Mouse (Mus musculus): ENCODE measurements around the gene Igf2r.
A peak's percentile ranks its signal among the peaks of the same experiment; 100 is the strongest.

Igf2r gene

DNA sequence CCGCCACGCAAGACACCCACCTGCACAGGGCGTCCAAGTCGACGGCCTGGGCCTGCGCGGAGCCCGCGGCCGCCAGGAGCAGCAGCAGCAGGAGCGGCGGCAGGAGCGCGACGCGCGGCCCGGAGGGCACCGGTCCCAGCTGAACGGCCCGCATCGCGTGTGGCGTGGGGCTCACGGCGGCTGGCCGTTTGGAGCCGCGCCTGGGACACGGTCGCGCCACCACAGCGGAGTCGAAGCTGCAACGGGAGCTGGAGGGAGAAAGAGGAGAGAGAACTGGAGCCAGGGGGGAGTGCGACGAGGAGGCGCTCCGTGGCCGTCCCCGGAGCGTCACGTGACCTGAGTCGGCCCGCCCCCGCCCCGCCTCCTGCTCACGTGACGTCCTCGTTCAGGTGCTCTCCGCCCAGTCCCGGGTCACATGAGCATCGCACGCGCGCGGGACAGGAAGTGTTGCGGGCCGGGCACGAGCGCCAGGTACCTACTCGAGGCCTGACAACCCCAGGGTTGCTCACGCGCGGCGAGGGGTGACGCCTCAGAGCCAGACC, at the start of gene Igf2r:
Gene Igf2r, minus strand, starts transcription at position 285 of the 542 bp plus-strand sequence.
- peak; percentile 86 for DNase-seq

DNA sequence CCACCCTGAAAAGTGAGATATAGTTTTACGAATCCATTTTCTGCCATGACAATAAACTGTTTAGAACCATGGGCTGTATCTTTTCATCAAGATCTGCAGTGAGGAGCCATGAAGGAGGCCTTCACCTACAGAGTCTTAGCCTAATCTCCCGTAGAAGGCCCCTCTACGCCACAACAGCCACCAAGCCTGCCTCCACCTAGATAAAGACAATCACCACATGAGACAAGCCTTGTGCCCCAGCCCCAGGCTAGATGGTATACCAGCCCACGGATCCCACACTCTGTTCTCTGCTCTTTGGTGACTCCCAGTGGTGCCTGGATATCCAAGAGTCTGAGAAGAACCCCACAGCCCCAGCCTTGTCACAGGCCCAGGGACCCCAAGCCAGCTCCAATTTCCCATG, 46.4 kb upstream of the Igf2r start:
- DNase-seq, result no peak

DNA sequence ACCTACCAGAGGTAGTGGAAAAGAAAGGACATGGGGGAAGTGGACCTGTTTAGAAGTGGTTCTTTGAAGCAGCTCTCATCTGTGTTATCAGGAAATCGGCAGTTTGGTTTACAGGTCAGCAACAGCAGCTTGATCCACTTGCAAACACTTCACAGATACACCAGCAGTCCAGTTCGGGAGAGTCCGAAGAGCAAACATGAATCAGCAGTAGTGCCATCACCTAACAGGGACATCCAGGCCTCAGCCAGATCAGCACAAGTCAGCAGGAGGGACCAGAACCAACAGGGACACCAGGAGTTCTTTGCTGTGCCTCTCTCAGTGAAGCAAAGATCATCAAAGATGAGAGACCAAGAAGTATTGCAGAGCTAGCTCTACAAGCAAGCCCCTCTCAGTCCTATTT, 45.0 kb upstream of the Igf2r start:
- no peak for DNase-seq

DNA sequence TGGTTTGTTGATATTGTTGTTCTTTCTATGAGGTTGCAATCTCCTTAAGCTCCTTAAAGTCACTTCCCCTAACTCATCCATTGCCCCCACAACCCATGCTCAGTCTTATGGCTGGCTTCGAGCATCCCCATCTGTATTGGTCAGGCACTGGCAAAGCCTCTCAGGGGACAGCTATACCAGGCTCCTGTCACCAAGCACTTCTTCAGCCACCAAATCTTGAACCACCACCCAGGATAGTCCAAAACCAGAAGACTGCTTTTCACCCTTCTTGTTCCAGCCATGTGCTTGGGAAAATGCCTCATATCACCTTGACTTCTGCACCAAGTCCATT, 41.5 kb upstream of the Igf2r start:
- DNase-seq, result no peak

DNA sequence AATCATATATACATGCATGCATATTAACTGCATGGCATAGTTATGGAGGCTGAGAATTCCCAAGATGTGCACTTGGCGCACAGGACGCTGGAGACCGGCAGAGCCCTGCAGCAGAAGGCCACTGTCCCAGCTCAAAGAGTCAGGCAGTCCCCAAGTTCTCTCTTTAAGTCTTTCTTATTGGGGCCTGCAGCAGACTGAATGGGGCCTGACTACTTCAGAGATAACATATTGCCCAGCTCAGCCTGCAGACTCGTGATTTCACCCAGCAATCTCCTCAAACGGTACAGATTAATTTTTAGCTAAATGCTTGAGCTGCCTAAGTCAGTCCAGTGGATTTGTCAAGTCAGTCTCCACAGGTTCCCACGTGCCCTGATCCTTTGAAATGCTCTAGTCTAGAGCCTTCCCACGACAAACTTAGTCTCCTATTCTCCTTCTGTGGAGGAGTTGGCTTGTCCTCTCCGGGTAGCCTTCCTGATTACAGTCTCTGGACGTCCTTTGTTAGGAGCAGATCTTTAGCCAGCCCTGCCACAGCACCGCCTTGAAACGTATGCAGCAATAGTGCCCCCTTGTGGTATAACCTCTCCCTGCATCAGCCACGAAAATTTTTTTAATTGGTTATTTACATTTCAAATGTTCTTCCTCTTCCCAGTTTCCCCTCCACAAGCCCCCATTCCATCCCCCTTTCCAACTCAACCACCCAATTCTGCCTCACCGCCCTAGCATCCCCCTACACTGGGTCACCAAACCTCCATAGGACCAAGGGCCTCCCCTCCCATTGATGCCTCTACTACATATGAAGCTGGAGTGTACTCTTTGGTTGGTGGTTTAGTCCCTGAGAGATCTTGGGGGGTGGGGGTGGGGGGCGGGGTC, 40.9 kb upstream of the Igf2r start:
- DNase-seq, result peak; percentile 89

DNA sequence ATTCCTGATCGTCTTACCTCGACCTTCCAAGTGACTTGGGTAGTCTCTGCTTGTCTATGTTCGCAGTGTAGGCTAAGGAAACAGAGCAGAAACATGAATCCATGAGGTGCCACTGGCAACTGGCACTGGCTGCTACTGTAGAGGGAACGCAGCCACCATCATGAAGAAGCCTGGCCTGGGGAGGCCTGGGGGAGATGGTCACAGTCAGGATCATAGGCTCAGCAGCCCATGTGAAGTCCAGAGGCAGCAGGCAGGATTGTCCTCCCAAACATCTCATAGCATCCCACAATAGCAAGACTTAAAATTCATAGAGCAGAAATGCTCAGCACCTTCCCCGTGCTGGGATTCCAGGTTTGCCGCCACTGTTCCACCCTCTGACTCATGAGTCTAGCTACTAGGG, 39.4 kb upstream of the Igf2r start:
- DNase-seq, result no peak

DNA sequence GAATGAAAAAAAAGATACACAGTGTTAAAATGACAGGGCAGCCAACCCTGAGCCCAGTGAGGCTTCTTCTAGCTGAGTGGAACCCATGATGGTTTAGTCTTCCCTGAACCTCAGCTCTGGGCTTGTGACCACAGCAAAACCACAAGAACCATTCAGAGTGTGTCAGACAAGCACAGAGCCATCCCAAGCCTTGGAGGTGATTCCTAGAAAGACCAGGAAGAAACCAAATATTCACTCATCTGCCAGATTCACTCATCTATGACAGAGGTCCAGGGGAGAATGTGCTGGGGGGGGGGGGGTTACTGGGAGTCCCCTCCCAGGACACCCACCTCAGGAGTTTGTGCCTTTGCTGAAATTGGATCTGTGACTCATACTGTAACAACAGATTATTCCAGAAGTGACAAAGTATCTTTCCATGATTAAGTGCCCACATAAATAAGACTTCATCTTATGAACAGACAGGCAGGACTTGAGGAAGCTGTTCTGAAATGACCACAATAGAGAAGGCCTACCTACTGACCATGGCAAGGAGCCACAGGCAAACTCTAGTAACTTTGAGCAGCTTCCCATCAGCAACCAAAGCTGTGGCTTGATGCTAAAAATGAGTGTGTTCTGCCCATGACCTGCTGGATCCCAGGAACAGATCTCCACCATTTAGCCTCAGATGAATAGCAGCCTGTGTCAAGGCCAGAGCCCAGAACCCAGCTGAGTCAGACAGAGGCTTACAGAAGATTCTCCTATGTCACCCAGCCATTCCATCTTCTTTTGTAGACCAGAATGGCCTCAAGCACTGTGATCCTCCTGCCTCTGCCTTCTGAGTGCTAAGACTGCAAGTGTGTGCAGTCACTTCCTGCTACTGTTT, 35.4 kb upstream of the Igf2r start:
- DNase-seq, result no peak

DNA sequence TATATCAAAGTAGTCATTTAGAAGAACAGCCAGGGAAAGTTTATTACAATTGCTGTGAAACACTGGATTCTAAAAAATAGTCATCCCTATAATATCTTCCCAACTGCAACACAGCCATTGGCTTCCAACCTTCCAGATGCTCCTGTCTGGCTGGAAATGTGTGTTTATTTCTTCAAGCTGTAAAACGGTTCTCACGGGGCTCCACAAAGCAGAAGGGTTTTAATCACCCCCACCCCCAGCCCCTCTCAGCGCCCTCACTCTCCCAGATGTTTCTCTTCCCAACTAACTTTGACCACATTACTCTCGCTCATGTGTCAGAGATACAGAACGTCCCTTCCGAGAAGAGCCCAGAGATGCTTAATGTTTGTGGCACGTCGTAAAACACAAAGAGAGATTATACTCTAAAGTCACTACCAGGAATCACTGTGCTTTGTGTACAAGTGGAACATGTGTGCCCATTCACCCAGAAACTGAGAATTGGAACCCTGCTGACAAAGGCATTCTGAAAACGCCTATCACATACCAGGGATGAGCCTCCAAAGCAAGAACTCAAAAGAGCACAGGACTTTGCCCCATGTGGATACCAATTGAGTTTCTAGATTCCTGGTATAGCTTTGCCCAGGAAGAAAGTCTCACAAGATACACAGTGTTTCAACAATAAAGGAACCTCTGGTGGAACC, 32.5 kb upstream of the Igf2r start:
- DNase-seq, result no peak

DNA sequence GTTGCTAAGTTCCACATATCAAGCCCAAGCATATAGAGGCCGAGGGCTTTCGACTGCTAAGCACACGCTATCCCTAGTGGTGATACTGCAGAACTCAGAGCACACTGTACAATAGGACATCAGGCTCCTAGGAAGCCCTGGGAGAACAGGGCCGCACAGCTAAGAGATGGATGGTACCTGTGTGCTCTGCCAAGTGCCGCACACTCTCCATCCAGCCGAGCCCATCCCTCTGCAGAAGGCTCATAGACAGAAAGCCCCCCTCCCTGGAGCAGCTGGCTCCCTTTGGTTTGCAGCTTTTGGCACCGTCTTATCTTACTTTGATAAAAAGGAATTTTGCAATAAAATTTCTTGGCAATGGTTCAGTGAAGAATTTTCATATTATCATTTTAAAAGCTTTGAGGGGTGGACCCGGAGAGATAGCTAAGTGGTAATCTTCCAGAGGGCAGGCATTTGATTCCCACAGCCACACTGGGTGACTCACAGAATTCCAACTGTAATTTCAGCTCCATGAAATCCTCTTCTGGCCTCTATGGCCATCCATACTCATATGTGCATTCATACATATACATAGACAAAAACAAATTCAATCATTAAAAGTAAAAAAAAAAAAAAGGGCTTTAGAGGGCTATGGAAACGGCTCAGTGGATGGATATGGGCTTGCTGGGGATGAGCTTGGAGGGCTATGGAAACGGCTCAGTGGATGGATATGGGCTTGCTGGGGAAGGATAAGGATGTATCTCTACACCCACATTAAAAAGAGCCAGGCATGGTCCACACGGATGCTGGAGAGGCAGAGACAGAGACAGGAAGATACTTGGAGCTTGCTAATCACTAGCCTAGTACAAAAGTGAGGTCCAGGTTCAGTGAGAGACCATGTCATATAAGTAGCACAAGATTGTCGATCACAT, 30.2 kb upstream of the Igf2r start:
- no peak for DNase-seq

DNA sequence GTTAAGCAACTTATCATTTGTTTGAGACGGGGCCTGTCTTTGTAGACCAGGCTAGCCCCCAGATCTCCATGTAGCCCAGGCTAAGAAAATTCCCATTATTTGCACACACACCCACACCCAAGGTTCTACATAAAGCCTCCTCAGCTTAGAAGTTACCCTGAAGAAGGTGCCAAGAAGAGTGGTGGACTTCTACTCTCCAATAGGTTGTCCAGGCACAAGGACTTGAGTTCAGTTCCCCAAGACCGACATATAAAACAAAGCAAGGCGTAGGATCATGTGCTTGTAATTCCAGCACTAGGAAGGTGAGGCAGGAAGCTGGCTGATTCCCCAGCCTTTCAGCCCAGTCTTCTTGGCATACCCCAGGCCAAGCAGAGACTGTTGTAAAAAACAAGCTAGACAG, 29.1 kb upstream of the Igf2r start:
- no peak for DNase-seq

DNA sequence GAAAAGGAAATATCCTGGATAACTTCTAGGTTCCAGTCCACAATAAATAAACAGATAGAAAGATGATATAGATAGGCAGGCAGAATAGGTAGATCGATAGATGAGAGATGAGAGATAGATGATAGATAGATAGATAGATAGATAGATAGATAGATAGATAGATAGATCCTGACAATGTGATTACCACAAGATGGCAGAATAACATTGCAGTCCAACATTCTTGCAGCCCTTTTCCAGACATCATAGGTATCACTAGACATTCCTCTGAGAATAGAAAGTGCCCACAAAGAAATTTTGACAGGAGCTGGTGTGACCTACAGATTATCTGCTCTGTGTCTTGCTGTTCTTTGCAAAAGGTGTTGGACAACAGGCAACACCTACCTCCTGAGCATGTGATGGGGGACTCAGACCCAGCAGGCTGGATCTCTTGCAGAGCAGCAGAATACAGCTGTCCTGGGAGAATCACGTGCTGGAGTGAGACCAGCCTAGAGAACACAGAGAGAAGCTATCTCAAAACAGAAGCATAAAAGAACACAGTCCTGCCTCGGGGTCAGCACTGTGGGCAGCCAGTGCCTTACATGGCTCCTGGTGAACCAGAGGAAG, 28.1 kb upstream of the Igf2r start:
- no peak for DNase-seq

DNA sequence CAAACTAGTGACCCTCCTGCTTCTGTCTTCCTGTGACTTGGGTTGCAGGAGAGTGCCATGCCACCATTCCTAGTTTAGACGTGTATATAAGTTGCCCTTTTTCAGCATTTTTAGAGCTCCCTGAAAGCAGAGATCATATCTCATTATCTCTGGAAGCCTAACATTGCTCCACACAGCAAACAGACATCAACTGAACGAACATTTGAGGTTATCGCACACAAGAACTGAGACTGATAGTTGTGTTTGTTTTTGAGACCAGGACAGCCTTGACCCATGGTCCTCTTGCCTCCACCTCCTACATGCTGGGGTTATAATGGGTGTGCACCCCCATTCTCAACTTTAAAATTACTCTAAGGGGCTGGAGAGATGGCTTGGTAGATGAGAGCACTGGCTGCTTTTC, 27.2 kb upstream of the Igf2r start:
- DNase-seq, result no peak

DNA sequence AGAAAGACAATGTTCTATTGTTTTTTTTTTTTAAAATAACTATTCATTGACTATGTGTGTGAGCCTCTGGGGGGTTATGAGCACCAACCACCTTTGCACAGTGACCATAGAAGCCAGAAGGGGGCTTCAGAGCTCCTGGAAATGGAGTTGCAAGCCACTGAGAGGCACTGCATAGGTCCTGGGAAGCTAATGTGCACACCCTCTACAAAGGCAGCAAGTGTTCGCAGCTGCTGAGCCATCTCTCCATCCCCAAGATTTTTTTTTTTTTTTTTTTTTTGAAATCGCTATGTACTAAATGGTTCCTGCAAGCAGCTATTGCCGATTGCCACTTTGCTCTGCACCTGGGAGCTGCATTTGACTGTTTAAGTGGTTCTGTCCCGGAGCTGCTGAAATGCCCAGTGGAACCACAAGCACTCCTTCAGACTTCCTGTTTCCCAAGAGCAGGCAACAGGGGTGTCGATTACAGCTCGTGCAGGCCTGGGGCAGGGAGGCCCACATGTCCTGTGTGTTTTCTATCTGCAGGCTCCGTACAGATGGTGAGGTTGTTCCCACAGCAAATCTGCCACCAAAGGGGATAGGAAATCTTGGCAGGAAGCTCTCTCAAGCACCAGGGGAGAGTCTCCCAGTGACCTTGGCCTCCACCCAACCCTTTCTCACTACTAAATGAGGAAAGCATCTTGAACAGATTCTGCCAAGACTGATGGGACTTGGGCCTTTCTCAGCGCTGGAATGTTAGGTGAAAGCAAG, 24.4 kb upstream of the Igf2r start:
- DNase-seq, result peak; percentile 66

DNA sequence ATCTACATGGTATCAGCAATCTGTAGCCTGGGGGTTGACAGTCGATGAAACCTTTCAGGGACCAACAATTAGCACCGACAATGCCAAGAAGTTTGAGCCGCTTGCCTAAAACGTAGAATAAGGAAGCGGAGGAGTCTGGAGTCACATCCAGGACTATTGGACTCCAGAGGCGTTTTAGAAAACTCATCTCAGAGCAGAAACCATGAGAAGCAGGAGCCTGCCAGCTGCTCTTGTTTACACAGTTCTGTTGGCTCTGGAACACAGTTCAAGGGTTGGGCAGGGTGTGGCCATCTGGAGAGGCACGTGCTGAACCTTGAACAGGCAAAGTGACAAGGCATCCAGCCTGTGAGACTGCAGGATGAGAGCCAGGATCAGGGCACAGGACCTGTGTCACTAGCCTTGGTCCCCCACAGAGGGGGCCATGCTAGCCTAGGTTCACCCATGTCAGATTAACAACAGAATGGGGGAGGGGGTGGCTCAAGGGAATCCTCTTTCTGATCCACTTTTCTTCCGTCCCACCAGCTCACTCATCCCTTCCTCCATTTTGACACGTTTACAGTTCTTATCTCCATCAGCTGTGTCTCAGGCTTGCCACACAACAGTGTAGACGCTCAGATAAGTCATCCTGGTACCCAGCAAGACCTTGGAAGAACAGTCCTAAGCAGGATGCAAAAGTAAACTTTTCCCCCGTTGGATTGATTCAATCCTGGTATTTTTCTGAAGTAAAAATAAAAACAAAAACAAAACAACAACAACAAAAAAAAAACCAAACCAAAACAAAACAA, 23.1 kb upstream of the Igf2r start:
- DNase-seq, result no peak

DNA sequence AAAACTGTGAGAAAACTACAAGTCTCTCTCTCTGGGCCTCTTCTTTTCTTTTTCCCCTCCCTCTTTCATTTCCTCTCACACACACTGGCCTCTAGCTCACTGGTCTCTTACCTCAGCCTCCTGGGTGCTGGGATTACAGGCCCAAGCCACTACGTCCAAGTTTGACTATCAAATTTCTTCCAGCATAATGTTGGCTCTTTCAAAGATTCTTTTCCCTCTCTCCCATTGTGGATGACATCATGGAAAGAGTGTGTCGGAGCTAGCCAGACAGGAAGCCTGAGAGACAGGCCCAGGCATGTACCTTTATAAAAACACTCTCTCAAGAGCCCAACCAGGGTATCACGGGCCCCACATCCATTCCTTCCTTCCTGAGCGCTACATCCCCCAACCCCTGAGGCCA, 22.0 kb upstream of the Igf2r start:
- no peak for DNase-seq

DNA sequence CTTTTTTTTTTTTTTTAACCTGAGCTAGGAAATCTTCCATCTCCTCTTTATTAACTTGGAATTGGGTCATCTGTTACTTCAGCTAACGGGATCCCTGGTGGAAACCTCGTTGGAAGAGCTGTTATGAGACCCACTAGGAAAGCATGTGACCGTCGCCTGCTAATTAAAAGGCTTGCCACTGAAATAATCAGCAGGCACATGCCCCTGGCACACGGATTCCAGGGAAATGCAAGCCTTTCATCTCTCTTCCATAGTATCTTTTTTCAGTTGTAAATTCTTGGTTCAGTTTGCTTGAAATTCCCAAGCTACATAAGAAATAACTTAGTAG, 21.6 kb upstream of the Igf2r start:
- DNase-seq, result no peak

DNA sequence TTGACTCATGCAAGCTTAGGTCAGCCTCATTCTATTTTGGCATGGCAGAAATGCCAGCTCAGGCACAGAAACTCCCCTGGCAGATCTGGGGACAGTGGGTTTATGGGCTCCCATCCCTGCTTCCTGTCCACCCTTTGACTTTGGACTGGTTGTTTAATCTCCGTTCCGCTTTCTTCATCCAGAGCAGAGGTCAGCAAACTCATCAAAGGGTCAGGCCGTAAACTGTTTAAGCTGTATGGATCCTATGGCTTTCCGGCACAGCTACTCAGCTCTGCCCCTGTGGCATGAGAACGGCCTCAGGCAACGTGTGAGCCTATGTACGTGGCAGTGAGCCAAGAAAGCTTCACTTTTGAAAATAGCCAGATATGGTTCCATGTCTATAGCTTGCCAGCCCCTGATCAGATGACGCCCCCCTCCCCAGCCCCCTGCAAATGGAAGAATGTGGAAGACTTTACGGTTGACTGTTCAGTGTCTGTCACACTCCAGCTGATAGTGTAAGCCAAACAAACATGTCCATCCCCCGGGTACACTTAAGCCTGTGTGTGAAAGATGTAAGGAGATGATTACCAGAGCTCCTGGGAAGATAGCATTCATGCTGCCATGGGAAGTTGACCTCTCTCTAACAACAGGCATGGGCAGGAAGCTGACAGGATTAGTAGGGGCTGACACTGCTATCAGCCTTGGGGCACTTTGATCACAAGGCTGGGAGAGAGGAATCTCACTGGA, 21.1 kb upstream of the Igf2r start:
- DNase-seq, result no peak

DNA sequence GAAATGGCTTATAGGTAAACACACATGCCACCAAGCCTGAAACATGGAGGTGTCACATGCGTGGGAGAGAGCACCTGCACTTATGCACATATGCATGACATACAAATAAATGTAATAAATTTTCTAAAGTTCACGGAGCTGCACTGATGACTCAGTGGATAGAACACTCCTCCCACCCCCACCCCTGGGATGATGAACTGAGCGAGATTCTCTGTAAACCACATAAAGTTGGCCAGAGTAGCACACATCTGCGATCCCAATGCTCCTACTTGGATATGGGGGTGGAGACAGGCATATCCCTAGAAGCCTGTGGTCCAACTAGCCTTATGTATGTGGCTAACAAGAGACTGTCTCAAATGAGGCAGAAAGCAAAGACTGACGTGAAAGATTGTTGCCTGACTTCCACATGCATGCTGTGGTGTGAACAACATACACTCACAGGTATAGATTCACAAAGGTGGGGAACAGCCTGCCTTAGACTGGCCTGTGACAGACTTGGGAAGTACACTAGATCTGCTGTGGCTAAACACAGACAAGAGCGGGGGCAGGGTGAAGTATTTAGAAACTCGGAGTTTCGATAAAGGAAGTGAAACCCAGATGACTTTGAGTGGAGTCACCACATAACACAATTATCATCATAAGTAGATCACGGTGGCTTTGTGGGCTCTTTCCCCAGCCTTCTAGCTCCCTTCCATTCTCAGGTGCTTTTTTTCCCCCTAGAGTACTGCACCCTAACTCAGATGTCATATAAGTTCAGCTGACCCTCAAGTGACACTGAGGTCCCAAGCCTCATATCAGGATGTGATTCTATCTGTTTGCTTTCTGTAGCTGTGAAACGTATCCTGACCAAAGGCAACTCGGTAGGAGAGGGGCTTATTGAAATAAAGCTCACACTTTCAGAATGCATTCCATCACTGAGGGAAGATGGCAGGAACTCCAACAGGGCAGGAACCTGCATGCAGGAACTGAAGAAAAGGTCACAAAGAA, 13.7 kb upstream of the Igf2r start:
- no peak for DNase-seq

Data from cerebellum, adult 9-10 months (tissue).